Mouse (Mus musculus) limb, embryonic 11.5 days (tissue): ENCODE data around the gene Bnip3. TPM values are rescaled to one million over a fixed set of nuclear protein-coding genes. Genes with fewer than 3 reads are reported as not detected.

Experiments
- ATAC-seq: fragments of 200-750 bp; cut with Nextera tagmentation; 2 replicates; pipeline ENCODE4 v1.8.0; 2017; ENCODE audit warnings: low read depth; ENCODE audit not compliant: insufficient number of reproducible peaks, low FRiP score, low TSS enrichment
- DNase-seq: peaks from one replicate; pipeline ENCODE4 v3.0.0-alpha.2; 2015; ENCODE audit warnings: low spot score
- H3K27ac ChIP-seq: fragments of 300-500 bp; sonication (generic); replicated peaks from 2 replicates; pipeline ENCODE4 v1.5.1; 2014; ENCODE audit warnings: low read depth, mild to moderate bottlenecking, low read length
- H3K27me3 ChIP-seq: fragments of 300-500 bp; sonication (generic); 2 replicates; pipeline ENCODE4 v1.6.1; 2014; ENCODE audit warnings: mild to moderate bottlenecking, low read length, mixed read lengths; ENCODE audit not compliant: control insufficient read depth, insufficient read depth
- H3K36me3 ChIP-seq: fragments of 300-500 bp; sonication (generic); 2 replicates; pipeline ENCODE4 v1.6.1; 2014; ENCODE audit warnings: mild to moderate bottlenecking, low read length, moderate library complexity, mixed read lengths; ENCODE audit not compliant: control insufficient read depth, insufficient read depth
- H3K4me1 ChIP-seq: fragments of 300-500 bp; sonication (generic); 2 replicates; pipeline ENCODE4 v1.6.1; 2014; ENCODE audit warnings: low read length, mixed read lengths; ENCODE audit not compliant: control insufficient read depth, insufficient read depth
- H3K4me2 ChIP-seq: fragments of 300-500 bp; sonication (generic); 2 replicates; pipeline ENCODE4 v1.6.1; 2014; ENCODE audit warnings: low read depth, mild to moderate bottlenecking, moderate library complexity; ENCODE audit not compliant: severe bottlenecking
- H3K4me3 ChIP-seq: fragments of 300-500 bp; sonication (generic); 2 replicates; pipeline ENCODE4 v1.5.1; 2014; ENCODE audit warnings: low read depth, low read length
- H3K9ac ChIP-seq: fragments of 300-500 bp; sonication (generic); 2 replicates; pipeline ENCODE4 v1.6.1; 2014; ENCODE audit warnings: mild to moderate bottlenecking, low read length
- H3K9me3 ChIP-seq: fragments of 300-500 bp; sonication (generic); 2 replicates; pipeline ENCODE4 v1.6.1; 2016; ENCODE audit warnings: low read length; ENCODE audit not compliant: control insufficient read depth
- WGBS: fragments of 180-500 bp; shearing (Covaris S2); extraction: QIAGEN DNeasy Blood & Tissue Kit; methylation state at CpG from one replicate; pipeline ENCODE4 v1.1.7; 2014; 5-methylcytosine and 5-hydroxymethylcytosine counted together
- polyA plus RNA-seq: library from polyadenylated mRNA; unstranded; fragments of >200 nt; fragmentation: Nextera tagmentation; extraction: Ambion mirVana; gene quantifications from 2 replicates; pipeline ENCODE4 v1.2.1, GENCODE M21; 2014

The Bnip3 gene
- polyA plus RNA-seq, 1 experiment from 2014 or later = 117 TPM

DNA sequence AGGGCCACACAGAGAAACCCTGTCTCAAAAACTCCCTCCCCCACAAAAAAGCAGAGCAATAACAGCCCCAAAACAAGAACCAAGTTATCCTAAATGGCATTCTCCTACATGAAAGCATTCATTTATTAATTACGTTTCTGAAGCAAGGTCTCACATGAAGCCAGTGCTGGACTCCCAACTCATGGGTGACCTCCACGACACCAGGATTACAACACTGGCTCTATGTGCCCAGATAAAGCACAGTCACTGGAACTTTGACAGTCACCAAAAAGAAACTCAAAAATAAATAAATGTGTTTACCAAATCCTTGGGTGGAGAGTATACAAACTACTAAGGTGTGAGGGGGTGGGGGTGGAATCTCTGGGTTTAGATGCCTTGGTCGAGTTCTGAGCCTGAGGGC, 4.3 kb upstream of the Bnip3 start:
- Histone ChIP-seq H3K36me3 (no peaks in the 10 kb centered on the region), H3K27me3 (no peaks in the 10 kb centered on the region), H3K4me2 (no peak overlapping the region), H3K4me1 (no peaks in the 10 kb centered on the region; the same call in 1 of the 2 replicates), H3K9me3 (no peaks in the 10 kb centered on the region), H3K27ac (no peak overlapping the region), H3K4me3 (no peak overlapping the region), H3K9ac (no peak overlapping the region)
- 74% methylated on average over 3 of the region's 3 CpGs for WGBS
- DNase-seq (no peak), ATAC-seq (no peak)

DNA sequence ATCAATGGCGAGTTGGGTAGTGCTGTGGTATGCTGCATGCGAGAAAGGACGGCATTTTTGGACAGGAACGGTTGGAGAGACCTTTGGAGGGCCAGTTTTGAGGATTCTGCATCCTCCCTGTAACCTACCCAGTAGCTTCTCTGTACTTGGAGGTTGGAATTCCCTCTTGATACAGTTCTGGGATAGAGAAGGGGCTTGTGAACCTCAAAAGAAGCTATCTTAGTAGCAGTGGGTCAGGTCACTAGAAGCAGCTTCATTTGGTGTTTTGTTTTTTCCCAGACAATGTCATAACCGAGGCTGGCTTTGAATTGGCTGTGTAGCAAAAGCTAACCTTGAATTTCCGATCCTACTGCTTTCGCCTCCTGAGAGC, 859 bp upstream of the Bnip3 start:
- Histone ChIP-seq H3K4me3 (peak overlapping the region; percentile 79), H3K36me3 (no peaks in the 10 kb centered on the region), H3K27me3 (no peaks in the 10 kb centered on the region), H3K4me2 (peak overlapping the region; percentile 62), H3K4me1 (peaks cover 13% of the 10 kb centered on the region), H3K9me3 (no peaks in the 10 kb centered on the region), H3K9ac (peak overlapping the region; percentile 55), H3K27ac (peak overlapping the region; percentile 43; the same call in 1 of the 2 replicates)
- no peak for ATAC-seq
- no peak for DNase-seq
- WGBS = 25% methylated on average over 7 of the region's 7 CpGs

DNA sequence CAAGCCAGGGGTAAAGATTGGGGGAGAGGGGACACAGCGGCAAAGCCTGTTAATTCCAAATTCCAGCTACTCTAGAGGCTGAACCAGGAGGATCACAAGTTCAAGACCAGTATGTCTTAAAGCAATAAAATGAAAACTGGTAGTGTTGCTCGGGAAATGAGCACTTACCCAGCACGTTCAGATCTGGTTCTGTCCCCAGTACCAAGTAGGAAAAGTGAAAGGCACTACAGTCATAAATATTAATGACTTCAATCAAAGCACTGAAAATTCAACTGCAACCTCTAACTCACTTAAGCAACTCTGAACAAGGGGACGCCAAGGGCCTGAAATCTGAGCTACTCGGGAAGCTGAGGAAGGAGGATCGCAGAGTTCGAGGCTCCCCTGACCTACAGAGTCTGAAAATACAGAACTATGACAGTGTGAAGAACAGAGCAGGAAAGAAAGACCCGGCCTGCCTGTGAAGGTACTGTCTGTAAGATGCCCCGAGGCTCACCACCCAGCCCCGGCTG, 497 bp downstream of the Bnip3 start:
- 0 out of 2 replicates have a peak overlapping the region, but pooled peaks have one; percentile 43 for H3K27ac ChIP-seq
- peak overlapping the region; percentile 59 for H3K4me2 ChIP-seq
- DNase-seq = no peak
- peak overlapping the region; percentile 84 for H3K9ac ChIP-seq
- no peaks in the 10 kb centered on the region for H3K9me3 ChIP-seq
- H3K36me3 ChIP-seq = no peaks in the 10 kb centered on the region
- peak overlapping the region; percentile 79 for H3K4me3 ChIP-seq
- WGBS = 4% methylated on average over 10 of the region's 10 CpGs
- no peaks in the 10 kb centered on the region for H3K27me3 ChIP-seq
- ATAC-seq = no peak; the same call in 1 of the 2 replicates
- peaks cover 13% of the 10 kb centered on the region for H3K4me1 ChIP-seq

DNA sequence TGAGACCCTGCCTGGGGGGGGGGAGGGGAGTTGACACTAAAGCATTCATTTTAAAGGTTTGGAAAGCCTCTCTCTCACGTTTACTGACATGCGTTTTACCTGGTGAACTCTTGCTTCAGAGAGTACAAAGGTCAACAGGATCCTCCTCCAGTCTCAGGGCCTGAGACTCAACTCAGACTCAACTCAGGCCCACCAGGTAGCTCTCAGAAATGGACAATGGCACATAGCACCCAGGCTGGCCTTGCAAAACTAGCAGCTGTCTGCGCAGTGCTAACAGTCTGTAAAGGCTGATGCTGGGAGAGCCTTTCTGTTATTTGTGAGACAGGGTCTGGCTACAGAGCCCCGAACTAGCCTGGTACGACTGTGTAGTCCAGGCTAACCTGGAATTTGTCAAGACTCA, 1.3 kb downstream of the Bnip3 start:
- H3K9ac ChIP-seq = peak overlapping the region; percentile 28; the same call in 1 of the 2 replicates
- no peak for ATAC-seq

DNA sequence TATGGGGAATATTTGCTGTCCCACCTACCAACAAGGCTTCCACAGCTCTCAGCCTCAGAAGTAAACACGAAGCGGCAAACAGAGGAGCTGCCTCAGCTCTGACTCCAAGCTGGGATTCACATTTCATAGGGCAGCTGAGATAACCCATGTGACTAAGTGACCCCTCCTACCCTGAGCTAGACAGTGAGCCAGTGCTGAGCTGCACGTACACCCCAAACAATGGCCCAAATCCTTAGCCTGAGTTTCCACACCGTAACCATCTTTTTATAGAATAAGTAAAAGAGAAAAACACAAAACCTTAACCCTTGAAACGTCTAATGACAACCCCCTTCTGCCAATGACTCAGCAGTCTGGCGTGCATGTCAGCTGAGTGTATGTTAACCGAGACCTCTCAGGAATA, 2.3 kb downstream of the Bnip3 start:
- peaks cover 13% of the 10 kb centered on the region for H3K4me1 ChIP-seq
- no peaks in the 10 kb centered on the region for H3K9me3 ChIP-seq
- ATAC-seq = no peak
- H3K36me3 ChIP-seq = no peaks in the 10 kb centered on the region
- H3K4me3 ChIP-seq = peak overlapping the region; percentile 12; the same call in 1 of the 2 replicates
- no peaks in the 10 kb centered on the region for H3K27me3 ChIP-seq
- DNase-seq = peak; percentile 31
- H3K27ac ChIP-seq = no peak overlapping the region
- WGBS = 16% methylated on average over 7 of the region's 7 CpGs
- H3K4me2 ChIP-seq = peak overlapping the region; percentile 27; the same call in 1 of the 2 replicates
- H3K9ac ChIP-seq = peak overlapping the region; percentile 17; the same call in 1 of the 2 replicates

More for the DNA sequence above, 1.3 kb downstream of the Bnip3 start:
- Histone ChIP-seq H3K9me3 (no peaks in the 10 kb centered on the region), H3K4me3 (peak overlapping the region; percentile 79), H3K27me3 (no peaks in the 10 kb centered on the region), H3K27ac (no peak overlapping the region), H3K4me1 (peaks cover 13% of the 10 kb centered on the region), H3K36me3 (no peaks in the 10 kb centered on the region), H3K4me2 (peak overlapping the region; percentile 59)
- no peak for DNase-seq
- WGBS = 54% methylated on average over 5 of the region's 5 CpGs

DNA sequence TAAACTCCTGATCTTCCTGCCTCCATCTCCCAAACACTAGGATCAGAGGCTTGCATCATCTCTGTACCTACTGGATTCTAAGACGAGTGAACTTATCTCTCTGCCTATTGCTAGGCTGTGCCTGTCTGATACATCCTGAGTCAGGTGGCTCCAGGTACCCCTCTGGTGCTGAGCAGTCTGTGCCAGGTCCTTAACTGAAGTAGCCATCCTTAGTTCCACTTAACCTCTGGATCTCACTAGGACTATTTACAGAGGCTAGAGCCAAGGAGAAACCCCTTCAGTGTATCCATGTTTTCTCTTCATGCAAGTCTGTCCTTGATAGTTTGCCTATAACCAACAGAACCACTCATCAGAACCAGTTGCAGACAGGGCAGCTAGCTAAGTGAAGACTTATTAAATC, 2.9 kb downstream of the Bnip3 start:
- no peaks in the 10 kb centered on the region for H3K27me3 ChIP-seq
- WGBS = 77% methylated on average over 1 of the region's 1 CpGs
- ATAC-seq = no peak
- no peak overlapping the region for H3K27ac ChIP-seq
- H3K4me2 ChIP-seq = peak overlapping the region; percentile 27; the same call in 1 of the 2 replicates
- peaks cover 13% of the 10 kb centered on the region for H3K4me1 ChIP-seq
- no peak for DNase-seq
- H3K4me3 ChIP-seq = no peak overlapping the region
- no peaks in the 10 kb centered on the region for H3K36me3 ChIP-seq
- H3K9me3 ChIP-seq = no peaks in the 10 kb centered on the region
- no peak overlapping the region for H3K9ac ChIP-seq

DNA sequence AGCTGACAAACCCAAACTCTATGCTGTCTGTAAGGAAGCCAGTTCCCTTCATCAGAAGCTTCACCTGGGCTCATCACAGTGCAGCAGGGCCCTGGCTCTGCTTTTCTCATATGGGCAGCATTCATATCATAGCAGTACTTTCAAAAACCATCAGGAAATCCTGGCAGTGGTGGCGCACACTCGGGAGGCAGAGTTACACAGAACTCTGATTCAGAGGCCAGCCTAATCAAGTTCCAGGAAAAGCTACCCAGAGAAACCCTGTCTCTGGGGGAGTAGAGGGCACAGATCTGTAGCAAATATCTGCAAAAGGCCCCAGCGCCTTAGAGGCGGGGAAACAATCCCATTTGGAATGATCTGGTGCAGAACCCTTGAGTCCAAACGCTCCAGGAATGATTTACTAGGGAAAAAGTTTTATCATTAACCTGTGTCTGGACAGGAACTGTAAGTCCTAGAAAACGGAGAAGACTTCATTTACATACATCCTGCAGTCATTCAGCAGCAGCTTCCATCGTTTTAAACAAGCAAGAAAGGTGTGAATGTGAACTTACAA, 5.4 kb downstream of the Bnip3 start:
- no peaks in the 10 kb centered on the region for H3K9me3 ChIP-seq
- ATAC-seq (no peak), DNase-seq (no peak)
- no peak overlapping the region for H3K9ac ChIP-seq
- H3K27me3 ChIP-seq = no peaks in the 10 kb centered on the region
- H3K4me2 ChIP-seq = no peak overlapping the region
- no peaks in the 10 kb centered on the region for H3K36me3 ChIP-seq
- WGBS = 72% methylated on average over 7 of the region's 7 CpGs
- H3K4me3 ChIP-seq = no peak overlapping the region
- no peak overlapping the region for H3K27ac ChIP-seq
- peaks cover 13% of the 10 kb centered on the region for H3K4me1 ChIP-seq

DNA sequence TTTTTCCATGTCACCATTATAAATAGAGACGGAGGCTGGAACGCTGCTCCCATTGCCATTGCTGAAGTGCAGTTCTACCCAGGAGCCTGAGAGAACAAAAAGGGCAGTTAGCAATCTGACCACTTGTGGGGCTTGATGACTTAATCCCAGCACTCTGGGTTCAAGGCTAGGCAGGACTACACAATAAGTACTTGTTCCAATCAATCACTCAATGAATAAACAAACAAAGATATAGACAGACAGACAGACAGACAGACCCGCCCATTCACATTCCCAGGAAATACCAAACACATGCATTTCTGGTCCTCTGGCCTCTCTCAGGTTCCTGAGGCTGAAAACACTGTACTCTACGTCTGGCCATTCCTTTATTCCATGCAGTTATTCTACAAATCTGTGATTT, 10.6 kb downstream of the Bnip3 start:
- H3K36me3 ChIP-seq = peaks cover 6% of the 10 kb centered on the region

DNA sequence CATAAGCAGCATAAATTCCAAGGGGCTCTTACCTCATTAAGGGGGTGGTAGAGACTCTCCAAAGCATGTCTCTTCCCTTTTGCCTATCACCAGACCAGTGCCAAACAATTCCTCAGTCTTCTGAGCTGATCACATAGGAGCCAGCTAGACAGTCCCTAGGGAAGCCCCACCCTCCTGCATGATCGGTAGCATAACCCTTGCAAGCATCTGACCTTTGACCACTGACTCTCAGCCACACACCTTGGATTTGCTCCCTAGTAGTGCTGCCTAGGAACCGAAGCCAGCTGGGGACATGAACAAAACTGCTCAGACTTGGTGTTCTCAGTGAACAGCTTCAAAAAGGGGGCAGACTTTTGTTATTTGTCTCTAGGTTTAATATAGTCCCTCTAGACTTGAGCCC, 11.2 kb downstream of the Bnip3 start:
- Histone ChIP-seq H3K36me3 (peaks cover 10% of the 10 kb centered on the region), H3K9ac (no peak overlapping the region), H3K4me1 (no peaks in the 10 kb centered on the region), H3K27me3 (no peaks in the 10 kb centered on the region), H3K27ac (no peak overlapping the region), H3K4me2 (no peak overlapping the region), H3K4me3 (no peak overlapping the region), H3K9me3 (no peaks in the 10 kb centered on the region)
- 74% methylated on average over 2 of the region's 2 CpGs for WGBS
- ATAC-seq = no peak
- DNase-seq = no peak

More for the DNA sequence above, 10.6 kb downstream of the Bnip3 start:
- Histone ChIP-seq H3K4me1 (no peaks in the 10 kb centered on the region), H3K27ac (no peak overlapping the region), H3K4me3 (no peak overlapping the region), H3K4me2 (no peak overlapping the region), H3K27me3 (no peaks in the 10 kb centered on the region), H3K9me3 (no peaks in the 10 kb centered on the region), H3K9ac (no peak overlapping the region)
- DNase-seq (no peak), ATAC-seq (no peak)
- WGBS = 80% methylated on average over 4 of the region's 4 CpGs
